Mouse (Mus musculus) Patski (cell line): ENCODE measurements around the gene Baat. TPM values are rescaled to one million over a fixed set of nuclear protein-coding genes. Genes with fewer than 3 reads are reported as not detected.
A peak's percentile ranks its signal among the peaks of the same experiment; 100 is the strongest.
"Not testable (repeated sequence)": the region's sequence is repeated elsewhere in the genome, so short reads cannot be mapped to it uniquely, and the experiment has no call there.

Source experiments
- ATAC-seq: fragments of 100-300 bp; one replicate; pipeline ENCODE4 v1.8.0; 2021
- CTCF ChIA-PET: fragments of 350-600 bp; sonication (Branson Sonifier 250); formaldehyde crosslinking; loops from one replicate; lab custom pipeline; 2022; ENCODE audit warnings: inconsistent platforms; lab: Charles Lee
- POLR2A ChIA-PET: fragments of 350-600 bp; sonication (Branson Sonifier 250); formaldehyde crosslinking; loops from one replicate; lab custom pipeline; 2022; ENCODE audit warnings: antibody characterized with exemption, inconsistent platforms; lab: Charles Lee
- DNase-seq: peaks from one replicate; pipeline ENCODE4 v3.0.0-alpha.2; 2011; ENCODE audit warnings: low read depth, low spot score
- H3K27me3 ChIP-seq: fragments of 371-371 bp; one replicate; pipeline ENCODE4 v1.5.1; 2021
- CTCF ChIP-seq: fragments of 100-300 bp; IDR thresholded peaks from one replicate; pipeline ENCODE4 v1.5.1; 2021
- in situ Hi-C: fragments of 300-500 bp; cut with MboI; formaldehyde crosslinking; loops from 3 replicates; pipeline ENCODE4 v1.11.1; 2018; ENCODE audit warnings: low pct_unique_long_range_greater_than_20kb, mixed read lengths
- polyA plus RNA-seq: library from polyadenylated mRNA; unstranded; gene quantifications from one replicate; pipeline ENCODE4 v1.2.3, GENCODE M21; 2021

Gene Baat
- polyA plus RNA-seq, 1 experiment from 2014 or later, result not detected

DNA sequence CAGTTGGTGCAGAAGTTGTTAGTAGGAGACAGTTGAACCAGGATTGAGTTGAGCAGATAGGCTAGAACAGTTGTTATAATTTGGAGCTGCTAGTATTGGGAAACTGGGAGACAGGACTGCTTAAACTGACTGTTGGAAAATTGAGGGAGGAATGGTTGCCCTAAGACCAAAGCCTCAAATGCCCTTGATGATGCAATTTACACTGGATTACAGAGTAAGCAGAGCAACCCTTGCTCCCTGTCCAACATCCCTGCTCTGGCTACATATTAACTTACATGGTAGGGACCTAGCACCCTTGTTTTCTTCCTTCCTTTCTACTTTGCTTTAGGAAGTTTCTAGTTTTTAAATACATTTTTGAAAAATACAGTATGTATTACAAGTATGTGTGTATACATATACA, 20.9 kb downstream of the Baat start:
- TF ChIP-seq CTCF, result no peak
- ATAC-seq (peak; percentile 62), DNase-seq (peak; percentile 27)
- CTCF ChIA-PET, result no interaction called here
- POLR2A ChIA-PET, result no interaction called here
- in situ Hi-C loops, result loop anchor here (5.0 kb wide), 1 partner anchor 43 kb away; no protein-coding TSS in a partner anchor
- no peaks in the 10 kb centered on the region for H3K27me3 ChIP-seq

GRCm38 (mm10) chr4:49480896-49481295, 25.5 kb downstream of the Baat start:
- H3K27me3 ChIP-seq, result no peaks in the 10 kb centered on the region
- DNase-seq (no peak), ATAC-seq (no peak)
- no peak for TF ChIP-seq CTCF
- CTCF ChIA-PET, result no interaction called here
- POLR2A ChIA-PET, result no interaction called here
- in situ Hi-C loops, result no loop called here

GRCm38 (mm10) chr4:49480104-49480760, 26.1 kb downstream of the Baat start:
- H3K27me3 ChIP-seq, result no peaks in the 10 kb centered on the region
- CTCF ChIA-PET, result no interaction called here
- POLR2A ChIA-PET, result no interaction called here
- ATAC-seq (no peak), DNase-seq (no peak)
- TF ChIP-seq CTCF, result no peak
- in situ Hi-C loops, result no loop called here

DNA sequence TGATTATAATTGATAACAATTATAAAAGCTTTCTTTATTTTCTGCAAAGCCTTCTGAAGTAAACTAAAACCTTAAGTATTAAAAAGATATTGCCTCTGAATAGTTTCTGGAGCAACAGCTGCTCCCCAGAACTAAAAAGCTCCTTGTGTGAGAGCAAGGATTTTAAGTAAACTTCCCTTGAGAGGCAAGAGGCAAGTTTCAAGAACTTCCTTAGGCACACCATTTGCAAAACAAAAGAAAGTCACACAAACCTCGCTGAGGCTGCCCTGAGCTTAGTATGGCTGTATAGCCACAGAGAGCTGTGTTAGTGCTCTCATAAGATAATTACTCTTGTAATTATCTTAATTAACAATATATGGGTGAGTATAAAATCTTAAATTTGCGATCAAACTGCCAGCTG, 27.3 kb downstream of the Baat start:
- H3K27me3 ChIP-seq, POLR2A ChIA-PET, CTCF ChIA-PET, DNase-seq, in situ Hi-C loops, ATAC-seq: not testable (repeated sequence)

GRCm38 (mm10) chr4:49478118-49478877, 28.1 kb downstream of the Baat start:
- no peaks in the 10 kb centered on the region for H3K27me3 ChIP-seq
- no peak for ATAC-seq
- no peak for DNase-seq
- CTCF ChIA-PET, result no interaction called here
- POLR2A ChIA-PET, result no interaction called here
- TF ChIP-seq CTCF, result no peak
- in situ Hi-C loops, result no loop called here

- in situ Hi-C loops, result no loop called here
- DNase-seq (no peak), ATAC-seq (no peak)
- TF ChIP-seq CTCF, result no peak
- ChIA-PET POLR2A (no interaction called here), CTCF (no interaction called here)
- peaks cover 3% of the 10 kb centered on the region for H3K27me3 ChIP-seq
These were observed 31.8 kb downstream of the Baat start for GRCm38 (mm10) chr4:49474583-49474982.

DNA sequence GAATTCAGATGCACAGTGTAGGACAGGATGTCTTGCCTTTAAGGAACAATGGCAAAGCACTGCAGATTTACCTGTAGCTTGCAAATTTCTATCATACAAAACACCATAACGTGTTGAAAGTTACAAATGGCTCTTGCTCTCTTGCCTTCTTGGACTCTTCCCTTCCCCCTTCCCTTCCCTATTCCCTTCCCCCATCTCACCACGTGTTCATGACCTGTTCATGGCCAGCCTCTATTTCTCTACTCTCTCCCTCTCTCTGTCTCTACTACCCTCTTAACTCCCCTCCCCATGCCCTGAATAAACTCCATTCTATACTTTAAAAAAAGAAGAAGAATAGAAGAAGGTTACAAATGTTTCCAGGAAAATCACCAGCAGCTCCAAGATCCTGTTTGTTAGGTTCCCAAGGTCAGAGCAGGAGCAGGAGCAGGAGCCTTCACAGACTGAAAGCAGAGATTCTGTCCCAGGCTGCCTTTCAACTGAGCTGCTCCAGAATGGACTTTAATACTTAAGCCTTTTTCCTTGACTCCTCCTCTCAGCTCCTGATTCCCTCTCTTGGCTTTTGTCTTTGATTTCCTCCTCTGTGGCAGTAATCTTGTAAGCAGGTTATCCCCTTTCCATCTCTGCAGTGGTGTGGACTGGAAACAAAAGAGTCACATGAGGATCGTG, 32.8 kb downstream of the Baat start, which contains the start of gene Acnat1:
TSS of gene Acnat1 (minus strand) at position 478 of the 666 bp plus-strand sequence.
- POLR2A ChIA-PET, result no interaction called here
- in situ Hi-C loops, result no loop called here
- TF ChIP-seq CTCF, result no peak
- DNase-seq (no peak), ATAC-seq (no peak)
- H3K27me3 ChIP-seq, result peaks cover 7% of the 10 kb centered on the region
- CTCF ChIA-PET, result no interaction called here

DNA sequence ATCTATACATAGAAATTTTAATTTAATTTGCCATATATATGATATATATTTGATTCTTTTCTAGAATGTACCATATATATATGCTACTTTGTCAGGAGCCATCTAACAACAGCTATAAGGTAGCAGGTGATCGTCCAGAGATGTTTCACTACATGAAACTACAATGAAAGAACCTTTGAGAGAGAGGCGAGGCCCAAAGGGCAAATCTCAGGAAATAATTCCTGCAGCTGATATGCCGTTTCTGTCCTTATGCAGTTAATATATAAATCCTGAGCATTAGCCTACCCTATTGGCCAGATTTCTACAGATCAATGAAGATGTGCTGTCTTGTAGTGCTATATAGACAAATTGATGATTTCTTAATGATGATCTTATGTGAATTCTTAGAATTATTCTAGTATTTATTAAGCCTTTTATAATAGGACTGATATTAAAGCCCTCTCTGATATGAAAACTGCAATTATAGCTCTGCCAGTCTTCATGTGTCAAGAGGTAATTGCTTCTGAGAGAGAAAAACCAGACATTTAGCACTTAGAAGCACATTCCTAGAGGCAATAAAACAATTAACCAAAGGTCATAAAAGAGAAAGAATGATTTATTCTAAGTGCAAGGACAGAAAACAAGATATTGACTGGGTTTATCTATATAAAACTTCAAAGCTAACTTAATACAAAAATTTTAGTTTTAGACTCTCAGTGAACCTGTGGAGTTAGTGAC, 36.8 kb downstream of the Baat start:
- ChIA-PET POLR2A (no interaction called here), CTCF (interaction anchor here (0.7 to 1.8 kb wide), 3 partner anchors 11 to 16 kb away, joined by 3 to 6 read pairs (median 4); no protein-coding TSS in a partner anchor)
- DNase-seq (no peak), ATAC-seq (no peak)
- peaks cover 7% of the 10 kb centered on the region for H3K27me3 ChIP-seq
- no peak for TF ChIP-seq CTCF
- in situ Hi-C loops, result no loop called here

DNA sequence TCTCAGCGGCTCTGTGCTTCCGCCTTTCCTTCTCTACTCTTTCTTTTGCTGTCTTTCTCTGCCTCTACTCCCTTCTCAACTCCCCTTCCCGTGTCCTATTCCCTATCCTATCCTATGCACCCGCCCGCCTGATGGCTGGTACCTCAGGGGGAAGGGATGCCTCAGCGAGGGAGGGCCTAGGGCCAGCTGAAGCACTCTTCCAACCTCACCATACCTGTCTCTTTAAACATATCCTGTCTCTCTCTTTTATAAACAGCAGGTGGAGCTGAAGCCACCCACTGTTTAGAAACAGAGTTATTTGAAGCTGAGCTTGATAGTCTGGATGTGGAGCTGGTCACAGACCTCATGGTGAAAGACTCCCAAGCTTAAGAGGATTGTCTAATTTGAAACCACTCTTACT, 39.0 kb downstream of the Baat start:
- peak; percentile 45 for TF ChIP-seq CTCF
- POLR2A ChIA-PET, result no interaction called here
- in situ Hi-C loops, result no loop called here
- CTCF ChIA-PET, result interaction anchor here (0.6 to 1.8 kb wide), 3 partner anchors 8 to 160 kb away, joined by 3 to 7 read pairs (median 5); no protein-coding TSS in a partner anchor
- peaks cover 7% of the 10 kb centered on the region for H3K27me3 ChIP-seq
- no peak for DNase-seq
- peak; percentile 26 for ATAC-seq

DNA sequence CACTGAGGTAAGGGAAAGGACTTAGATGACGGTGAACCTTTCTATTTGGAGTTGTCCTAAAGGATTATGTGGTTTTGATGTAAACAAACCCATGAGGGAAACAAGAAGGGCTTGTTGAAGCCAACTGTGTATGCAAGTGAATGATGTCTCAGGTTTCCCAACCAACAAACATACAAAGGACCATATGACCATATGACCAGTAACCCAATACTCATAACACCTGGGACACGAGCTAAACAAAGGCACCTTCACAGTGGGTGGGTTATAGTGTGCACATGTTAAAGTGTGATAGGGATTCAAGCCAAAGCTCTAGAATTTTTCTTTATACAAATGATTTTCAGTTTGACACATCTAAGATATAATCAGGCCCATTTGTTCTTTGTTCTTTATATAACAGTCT, 50.2 kb downstream of the Baat start:
- CTCF ChIA-PET, result interaction anchor here (1.4 kb wide), 1 partner anchor 13 kb away, joined by 6 read pairs; no protein-coding TSS in a partner anchor
- in situ Hi-C loops, result no loop called here
- peaks cover 6% of the 10 kb centered on the region for H3K27me3 ChIP-seq
- POLR2A ChIA-PET, result no interaction called here
- TF ChIP-seq CTCF, result no peak
- ATAC-seq (no peak), DNase-seq (no peak)
